Mouse (Mus musculus) lung, embryonic 16.5 days (tissue): Measurements from ENCODE around the gene 2610318N02Rik. TPM values are rescaled to one million over a fixed set of nuclear protein-coding genes. Genes with fewer than 3 reads are reported as not detected.
A peak's percentile ranks its signal among the peaks of the same experiment; 100 is the strongest.

Experiments
- ATAC-seq: fragments of 200-750 bp; cut with Nextera tagmentation; 2 replicates; pipeline ENCODE4 v1.8.0; 2017; ENCODE audit warnings: low read depth, mild to moderate bottlenecking, moderate library complexity
- H3K27ac ChIP-seq: fragments of 300-500 bp; sonication (generic); 2 replicates; pipeline ENCODE4 v1.5.1; 2014; ENCODE audit warnings: mild to moderate bottlenecking, control low read depth, low read length
- H3K27me3 ChIP-seq: fragments of 300-500 bp; sonication (generic); 2 replicates; pipeline ENCODE4 v1.6.1; 2014; ENCODE audit warnings: low read depth, low read length, mixed read lengths; ENCODE audit not compliant: control insufficient read depth, insufficient read depth
- H3K36me3 ChIP-seq: fragments of 300-500 bp; sonication (generic); 2 replicates; pipeline ENCODE4 v1.6.1; 2014; ENCODE audit warnings: low read length; ENCODE audit not compliant: control insufficient read depth, insufficient read depth
- H3K4me1 ChIP-seq: fragments of 300-500 bp; sonication (generic); replicated peaks from 2 replicates; pipeline ENCODE4 v1.6.1; 2014; ENCODE audit warnings: low read length, mixed read lengths; ENCODE audit not compliant: control insufficient read depth, insufficient read depth
- H3K4me2 ChIP-seq: fragments of 300-500 bp; sonication (generic); 2 replicates; pipeline ENCODE4 v1.6.1; 2014; ENCODE audit warnings: low read depth, low read length, control low read depth
- H3K4me3 ChIP-seq: fragments of 300-500 bp; sonication (generic); 2 replicates; pipeline ENCODE4 v1.5.1; 2014; ENCODE audit warnings: mild to moderate bottlenecking, low read length, control low read depth
- H3K9ac ChIP-seq: fragments of 300-500 bp; sonication (generic); 2 replicates; pipeline ENCODE4 v1.6.1; 2014; ENCODE audit warnings: low read length, control low read depth
- H3K9me3 ChIP-seq: fragments of 300-500 bp; sonication (generic); 2 replicates; pipeline ENCODE4 v1.6.1; 2016; ENCODE audit warnings: low read length; ENCODE audit not compliant: control insufficient read depth
- WGBS: fragments of 180-500 bp; shearing (Covaris S2); extraction: QIAGEN DNeasy Blood & Tissue Kit; methylation state at CpG from one replicate; pipeline ENCODE4 v1.1.7; 2014; 5-methylcytosine and 5-hydroxymethylcytosine counted together
- polyA plus RNA-seq: library from polyadenylated mRNA; unstranded; fragments of >200 nt; fragmentation: Nextera tagmentation; extraction: Ambion mirVana; gene quantifications from 2 replicates; pipeline ENCODE4 v1.2.1, GENCODE M21; 2015

Gene 2610318N02Rik
- polyA plus RNA-seq, 1 experiment from 2014 or later: 28.7 TPM

DNA sequence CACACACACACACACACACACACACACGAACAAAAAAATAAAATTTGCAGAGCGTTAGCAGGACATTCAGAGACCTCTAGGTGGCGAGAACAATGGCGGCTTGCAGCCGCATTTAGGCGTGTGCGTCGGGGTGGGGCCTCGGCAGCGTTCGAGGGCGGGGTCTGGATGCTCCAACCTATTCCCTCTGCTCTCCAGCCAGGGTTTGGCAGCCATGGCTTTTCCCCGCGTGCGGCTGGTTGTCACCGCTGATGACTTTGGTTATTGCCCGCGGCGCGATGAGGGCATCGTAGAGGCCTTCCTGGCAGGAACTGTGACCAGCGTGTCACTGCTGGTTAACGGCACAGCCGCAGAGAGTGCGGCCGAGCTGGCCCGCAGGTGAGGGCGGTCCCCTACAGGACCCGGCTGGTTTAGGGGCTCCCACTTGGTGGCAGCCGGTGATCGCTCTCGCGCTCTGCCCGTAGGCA, 21.8 kb upstream of the 2610318N02Rik start, which contains the start of gene Ccdc116:
Gene Ccdc116 (minus strand): TSS at position 458 of the 464 bp plus-strand sequence.
- Histone ChIP-seq H3K27me3 (no peaks in the 10 kb centered on the region), H3K4me1 (peaks cover 13% of the 10 kb centered on the region), H3K27ac (no peak within 1 kb of the TSS), H3K36me3 (no peaks in the 10 kb centered on the region; the same call in 1 of the 2 replicates), H3K4me3 (peak within 1 kb of the TSS; percentile 66), H3K9ac (peak within 1 kb of the TSS; percentile 67), H3K9me3 (no peaks in the 10 kb centered on the region), H3K4me2 (peak within 1 kb of the TSS; percentile 99)
- under 1% methylated on average over 34 of the region's 34 CpGs for WGBS
- peak; percentile 87 for ATAC-seq

DNA sequence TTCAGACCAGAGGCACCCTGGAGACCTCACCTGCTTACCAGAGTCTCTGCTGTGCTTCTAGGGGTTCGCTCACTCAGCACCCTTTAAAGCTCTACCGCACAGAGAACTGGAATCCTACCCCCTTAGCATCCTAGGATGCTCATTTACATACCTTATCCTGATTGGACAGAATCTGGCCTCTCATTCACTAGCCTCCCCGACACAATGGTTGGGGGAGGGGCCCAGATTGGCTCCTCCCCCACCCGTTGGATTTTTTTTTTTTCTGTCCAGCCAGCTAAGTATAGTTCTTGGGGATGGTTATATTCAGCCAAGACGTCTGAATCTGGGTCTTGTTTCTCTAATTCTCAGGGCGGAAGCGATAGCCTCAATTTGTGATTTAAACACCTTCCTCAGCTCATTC, 19.4 kb upstream of the 2610318N02Rik start, which contains the start of gene Ydjc:
Gene Ydjc (plus strand): TSS at position 283 of the 400 bp plus-strand sequence.
- WGBS: 22% methylated on average over 7 of the region's 7 CpGs
- ATAC-seq: no peak

DNA sequence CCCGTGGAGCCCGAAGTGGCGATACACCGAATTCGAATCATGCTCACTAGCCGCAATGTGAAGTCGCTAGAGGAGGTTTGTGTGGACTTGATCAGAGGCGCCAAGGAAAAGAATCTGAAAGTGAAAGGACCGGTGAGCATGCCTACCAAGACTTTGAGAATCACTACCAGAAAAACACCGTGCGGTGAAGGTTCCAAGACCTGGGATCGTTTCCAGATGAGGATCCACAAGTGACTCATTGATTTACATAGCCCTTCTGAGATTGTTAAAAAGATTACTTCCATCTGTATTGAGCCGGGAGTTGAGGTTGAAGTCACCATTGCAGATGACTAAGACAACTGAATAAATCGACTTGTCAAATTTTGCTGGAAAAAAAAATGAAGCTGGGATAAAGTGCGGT, 12.4 kb upstream of the 2610318N02Rik start:
- Histone ChIP-seq H3K27me3 (no peaks in the 10 kb centered on the region), H3K9ac (no peak overlapping the region)
- no peak for ATAC-seq

More for the DNA sequence above, 19.4 kb upstream of the 2610318N02Rik start, which contains the start of gene Ydjc:
- no peak within 1 kb of the TSS for H3K9ac ChIP-seq
- H3K4me2 ChIP-seq: no peak within 1 kb of the TSS
- H3K27ac ChIP-seq: no peak within 1 kb of the TSS
- H3K36me3 ChIP-seq: no peaks in the 10 kb centered on the region
- no peaks in the 10 kb centered on the region for H3K27me3 ChIP-seq
- H3K4me1 ChIP-seq: peaks cover 13% of the 10 kb centered on the region
- H3K9me3 ChIP-seq: no peaks in the 10 kb centered on the region
- no peak within 1 kb of the TSS for H3K4me3 ChIP-seq

DNA sequence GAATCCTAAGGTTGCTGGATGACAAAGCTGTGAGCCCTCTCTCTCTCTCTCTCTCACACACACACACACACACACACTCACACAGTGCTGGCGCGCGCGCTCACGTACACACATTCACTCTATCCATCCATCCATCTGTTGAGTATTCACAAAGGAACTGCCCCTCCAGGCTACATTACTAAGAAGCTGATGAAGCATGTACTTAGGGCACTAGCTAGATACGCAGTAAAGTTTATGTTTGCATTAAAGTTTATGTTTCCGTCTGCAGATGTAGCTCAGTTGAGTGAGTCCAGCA, 7.9 kb upstream of the 2610318N02Rik start:
- peak overlapping the region; percentile 84 for H3K4me3 ChIP-seq
- H3K36me3 ChIP-seq: no peaks in the 10 kb centered on the region
- peaks cover 16% of the 10 kb centered on the region for H3K4me1 ChIP-seq
- 20% methylated on average over 7 of the region's 7 CpGs for WGBS
- peak overlapping the region; percentile 27 for H3K9ac ChIP-seq
- ATAC-seq: 0 out of 2 replicates have a peak, but pooled peaks have one; percentile 6
- no peaks in the 10 kb centered on the region for H3K9me3 ChIP-seq
- H3K4me2 ChIP-seq: peak overlapping the region; percentile 52
- no peaks in the 10 kb centered on the region for H3K27me3 ChIP-seq
- no peak overlapping the region for H3K27ac ChIP-seq

More for the DNA sequence above, 12.4 kb upstream of the 2610318N02Rik start:
- Histone ChIP-seq H3K4me3 (no peak overlapping the region), H3K27ac (no peak overlapping the region), H3K36me3 (no peaks in the 10 kb centered on the region), H3K4me1 (peaks cover 7% of the 10 kb centered on the region), H3K9me3 (no peaks in the 10 kb centered on the region), H3K4me2 (no peak overlapping the region)
- WGBS: 81% methylated on average over 15 of the region's 15 CpGs

DNA sequence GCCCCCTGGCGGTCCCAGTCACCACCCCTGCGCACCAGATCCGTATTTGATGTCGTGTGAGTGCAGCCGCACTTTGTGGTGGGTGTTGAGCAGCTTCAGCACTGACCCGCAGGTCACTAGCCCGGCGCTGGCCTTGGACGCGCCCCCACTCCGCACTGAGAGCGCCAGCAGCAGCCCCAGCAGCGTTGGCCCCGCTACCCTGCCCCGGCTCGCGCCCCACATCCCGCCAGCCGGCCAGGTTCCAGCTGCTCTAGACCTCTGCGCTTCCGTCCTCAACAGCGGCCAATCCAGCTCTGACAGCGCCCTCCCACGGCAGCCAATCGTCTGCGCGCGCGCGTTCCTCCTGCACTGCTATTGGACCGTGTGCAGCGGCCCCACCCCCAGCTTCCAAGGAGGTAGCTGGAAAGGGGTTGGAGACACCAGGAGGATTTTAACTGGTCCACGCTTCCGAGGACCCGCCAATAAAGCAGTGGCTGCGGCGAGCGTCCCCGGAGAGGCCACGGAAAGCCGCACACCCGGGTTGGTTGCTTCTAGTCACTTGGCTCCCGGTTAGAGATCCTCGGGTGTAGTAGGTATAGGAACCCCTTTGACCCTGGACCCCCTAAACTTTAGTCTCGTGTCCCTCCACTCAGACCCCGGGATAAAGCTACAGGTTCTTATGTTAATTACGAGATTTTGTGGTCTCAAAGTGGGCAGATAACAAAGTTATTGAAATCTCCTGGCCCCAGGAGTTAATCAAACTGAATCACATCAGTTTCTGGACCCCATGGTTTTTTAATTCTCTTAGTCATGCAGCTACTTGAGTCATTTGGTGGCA, 7.3 kb upstream of the 2610318N02Rik start, which contains the start of gene Sdf2l1:
Gene Sdf2l1 (minus strand): TSS at position 295 of the 817 bp plus-strand sequence.
- H3K9ac ChIP-seq: peak within 1 kb of the TSS; percentile 75
- ATAC-seq: peak; percentile 99
- peak within 1 kb of the TSS; percentile 84 for H3K4me3 ChIP-seq
- peaks cover 16% of the 10 kb centered on the region for H3K4me1 ChIP-seq
- peak within 1 kb of the TSS; percentile 97 for H3K4me2 ChIP-seq
- no peaks in the 10 kb centered on the region for H3K36me3 ChIP-seq
- H3K9me3 ChIP-seq: no peaks in the 10 kb centered on the region
- no peaks in the 10 kb centered on the region for H3K27me3 ChIP-seq
- H3K27ac ChIP-seq: peak within 1 kb of the TSS; percentile 12; the same call in 1 of the 2 replicates
- under 1% methylated on average over 47 of the region's 47 CpGs for WGBS

DNA sequence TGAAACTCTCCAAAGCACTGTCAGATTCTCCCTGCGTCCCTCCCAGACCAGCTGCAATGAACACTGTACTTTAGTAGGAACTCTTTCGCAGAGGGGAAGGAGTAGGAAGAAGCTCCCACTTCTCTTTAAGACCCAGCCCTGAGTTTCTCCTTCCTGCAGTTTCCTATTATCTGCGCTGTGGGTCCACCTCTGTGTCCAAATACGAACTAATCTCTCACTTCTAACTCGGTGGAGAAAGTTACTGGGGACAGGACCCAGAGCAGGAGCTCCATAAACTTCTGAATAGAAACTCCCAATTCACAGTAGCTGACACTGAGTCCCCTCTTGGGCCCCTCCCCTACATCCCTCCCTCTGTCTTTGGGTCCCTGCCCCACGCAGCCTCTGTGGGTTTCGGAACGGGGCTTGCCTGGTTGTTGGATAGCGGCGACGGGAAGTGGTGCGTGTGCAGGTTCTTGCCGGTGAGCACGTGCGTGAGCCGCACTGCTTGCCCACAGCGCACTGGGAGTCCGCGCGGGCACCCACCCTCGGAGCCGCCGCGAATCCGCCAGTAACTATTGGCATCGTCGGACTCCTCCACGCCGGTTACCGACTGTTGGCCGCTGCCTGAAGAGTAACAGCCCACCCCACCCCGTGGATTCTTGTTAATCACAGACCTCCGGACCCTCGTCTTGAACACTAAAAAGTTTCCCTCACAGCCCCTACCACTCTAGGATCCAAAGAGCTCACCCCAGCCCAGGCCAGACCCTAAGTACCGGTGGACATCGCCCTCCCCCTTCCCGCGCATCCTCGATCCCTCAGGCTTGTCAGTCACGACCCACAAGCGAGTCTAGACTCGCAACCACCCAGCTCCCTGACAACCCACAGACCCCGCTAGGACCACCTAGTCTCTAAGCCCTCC, 6.5 kb upstream of the 2610318N02Rik start:
- 4% methylated on average over 43 of the region's 43 CpGs for WGBS
- Histone ChIP-seq H3K9me3 (no peaks in the 10 kb centered on the region), H3K36me3 (no peaks in the 10 kb centered on the region), H3K4me2 (peak overlapping the region; percentile 97), H3K27me3 (no peaks in the 10 kb centered on the region), H3K4me1 (peaks cover 16% of the 10 kb centered on the region), H3K4me3 (peak overlapping the region; percentile 84), H3K27ac (peak overlapping the region; percentile 12; the same call in 1 of the 2 replicates), H3K9ac (peak overlapping the region; percentile 75)
- ATAC-seq: peak; percentile 66

DNA sequence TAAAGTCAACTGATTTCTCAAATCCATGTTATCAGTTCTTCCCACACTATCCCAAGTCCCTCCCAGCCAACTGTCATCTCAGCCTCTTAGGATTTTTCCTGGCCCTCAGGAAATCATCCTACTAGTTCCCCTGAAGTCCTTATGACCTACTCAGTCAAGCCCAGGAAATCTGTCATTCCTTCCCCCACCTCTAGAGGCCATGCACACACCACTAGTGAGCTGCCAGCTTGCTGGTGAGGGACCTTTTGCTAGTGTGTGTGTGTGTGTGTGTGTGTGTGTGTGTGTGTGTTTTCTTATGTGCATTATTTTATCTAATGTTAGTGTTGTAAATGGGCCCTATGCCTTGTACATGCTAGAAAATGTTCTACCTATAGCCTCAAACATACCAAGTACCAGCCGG, 2.3 kb upstream of the 2610318N02Rik start:
- no peak overlapping the region for H3K9ac ChIP-seq
- H3K36me3 ChIP-seq: peaks cover 4% of the 10 kb centered on the region; the same call in 1 of the 2 replicates
- no peak overlapping the region for H3K4me3 ChIP-seq
- no peak overlapping the region for H3K4me2 ChIP-seq
- H3K27me3 ChIP-seq: no peaks in the 10 kb centered on the region
- H3K9me3 ChIP-seq: no peaks in the 10 kb centered on the region
- WGBS: 93% methylated on average over 1 of the region's 1 CpGs
- no peak overlapping the region for H3K27ac ChIP-seq
- peaks cover 29% of the 10 kb centered on the region for H3K4me1 ChIP-seq
- no peak for ATAC-seq

DNA sequence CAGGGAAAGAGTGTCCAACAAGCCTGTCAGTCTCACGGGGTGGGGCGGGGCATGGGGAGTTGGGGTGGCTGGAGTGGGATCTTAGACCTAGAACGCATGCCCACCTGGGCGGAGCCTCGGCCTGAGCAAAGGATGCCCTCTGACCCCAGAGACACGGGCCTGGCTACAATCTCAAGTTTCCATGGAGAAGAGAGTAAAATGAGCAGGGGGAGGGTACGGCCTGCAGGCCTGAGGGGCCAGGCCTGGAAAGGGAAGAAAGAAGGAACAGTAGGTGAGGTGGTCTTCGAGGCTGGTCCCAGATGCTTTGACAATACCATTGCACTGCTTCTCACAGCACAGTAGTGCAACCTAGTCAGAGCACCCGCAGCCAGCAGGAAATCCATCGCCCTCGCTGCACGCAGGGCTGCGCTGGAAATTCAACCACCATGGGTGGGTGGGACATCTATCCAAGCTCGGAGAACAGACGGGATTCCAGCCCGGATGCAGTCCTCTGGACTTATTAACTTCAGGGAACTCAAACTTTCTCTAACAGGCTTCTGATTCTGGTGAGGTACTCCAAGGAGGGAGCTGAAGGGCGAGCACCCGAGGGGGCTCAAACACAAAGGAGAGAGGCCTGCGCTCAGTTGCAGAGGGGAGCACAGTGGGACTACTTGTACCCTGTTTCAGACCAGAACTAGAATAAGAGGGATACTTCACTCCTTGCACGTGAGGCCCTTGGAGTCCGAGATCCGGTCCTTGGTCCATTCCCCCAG, 672 bp downstream of the 2610318N02Rik start:
- peak overlapping the region; percentile 69 for H3K27ac ChIP-seq
- ATAC-seq: peak; percentile 42
- peak overlapping the region; percentile 71 for H3K9ac ChIP-seq
- H3K4me3 ChIP-seq: peak overlapping the region; percentile 62
- H3K36me3 ChIP-seq: peaks cover 6% of the 10 kb centered on the region; the same call in 1 of the 2 replicates
- H3K9me3 ChIP-seq: no peaks in the 10 kb centered on the region
- peaks cover 20% of the 10 kb centered on the region for H3K4me1 ChIP-seq
- no peaks in the 10 kb centered on the region for H3K27me3 ChIP-seq
- peak overlapping the region; percentile 85 for H3K4me2 ChIP-seq
- 3% methylated on average over 22 of the region's 22 CpGs for WGBS
